Mouse (Mus musculus) neural tube, embryonic 15.5 days (tissue): ENCODE data around the gene Khdc3. TPM values are rescaled to one million over a fixed set of nuclear protein-coding genes. Genes with fewer than 3 reads are reported as not detected.
"Not testable (repeated sequence)": the region's sequence is repeated elsewhere in the genome, so short reads cannot be mapped to it uniquely, and the experiment has no call there.

ENCODE experiments used
- ATAC-seq: fragments of 200-750 bp; cut with Nextera tagmentation; 2 replicates; pipeline ENCODE4 v1.8.0; 2017; ENCODE audit warnings: mild to moderate bottlenecking, moderate TSS enrichment, moderate library complexity; ENCODE audit not compliant: low FRiP score
- H3K27ac ChIP-seq: fragments of 300-500 bp; sonication (generic); replicated peaks from 2 replicates; pipeline ENCODE4 v1.5.1; 2015; ENCODE audit warnings: mild to moderate bottlenecking, inconsistent platforms
- H3K27me3 ChIP-seq: fragments of 300-500 bp; sonication (generic); replicated peaks from 2 replicates; pipeline ENCODE4 v1.6.1; 2015; ENCODE audit warnings: inconsistent platforms
- H3K36me3 ChIP-seq: fragments of 300-500 bp; sonication (generic); 2 replicates; pipeline ENCODE4 v1.6.1; 2015; ENCODE audit warnings: inconsistent platforms
- H3K4me1 ChIP-seq: fragments of 300-500 bp; sonication (generic); 2 replicates; pipeline ENCODE4 v1.6.1; 2015; ENCODE audit warnings: inconsistent platforms
- H3K4me2 ChIP-seq: fragments of 300-500 bp; sonication (generic); 2 replicates; pipeline ENCODE4 v1.6.1; 2015; ENCODE audit warnings: inconsistent platforms, mild to moderate bottlenecking, moderate library complexity
- H3K4me3 ChIP-seq: fragments of 300-500 bp; sonication (generic); replicated peaks from 2 replicates; pipeline ENCODE4 v1.5.1; 2015; ENCODE audit warnings: mild to moderate bottlenecking, inconsistent platforms
- H3K9ac ChIP-seq: fragments of 300-500 bp; sonication (generic); replicated peaks from 2 replicates; pipeline ENCODE4 v1.6.1; 2015; ENCODE audit warnings: mild to moderate bottlenecking, inconsistent platforms
- H3K9me3 ChIP-seq: fragments of 300-500 bp; sonication (generic); replicated peaks from 2 replicates; pipeline ENCODE4 v1.6.1; 2016; ENCODE audit warnings: inconsistent platforms
- WGBS: fragments of 180-500 bp; shearing (Covaris S2); methylation state at CpG from one replicate; pipeline ENCODE4 v1.1.7; 2015; ENCODE audit warnings: mixed read lengths; 5-methylcytosine and 5-hydroxymethylcytosine counted together
- polyA plus RNA-seq: library from polyadenylated mRNA; unstranded; fragments of >200 nt; fragmentation: Nextera tagmentation; extraction: Ambion mirVana; gene quantifications from 2 replicates; pipeline ENCODE4 v1.2.1, GENCODE M21; 2015

Gene Khdc3
- polyA plus RNA-seq, result 0.17 and 0.20 TPM in 2 replicates

DNA sequence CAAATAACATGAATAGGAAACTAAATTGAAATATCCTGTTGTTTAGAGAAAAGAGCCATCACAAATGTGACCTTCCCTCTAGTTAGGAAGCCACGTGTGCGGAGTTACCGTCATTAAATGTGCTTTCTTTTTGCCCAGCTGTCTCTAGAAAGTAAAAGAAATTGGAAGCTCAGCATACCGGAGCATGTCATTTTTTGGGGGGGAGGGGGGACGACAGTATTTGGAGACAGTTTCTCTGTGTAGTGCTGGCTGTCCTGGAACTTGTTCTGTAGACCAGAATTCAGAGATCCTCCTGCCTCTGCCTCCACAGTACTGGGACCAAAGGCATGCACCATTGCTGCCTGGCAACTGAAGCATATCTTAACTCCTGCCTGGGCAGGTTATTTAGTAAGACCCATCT is at the start of gene Khdc3:
Khdc3 (plus strand) TSS at position 301 of the 400 bp plus-strand sequence.
- H3K36me3 ChIP-seq, result no peaks in the 10 kb centered on the region
- ATAC-seq, result no peak
- peaks cover 8% of the 10 kb centered on the region for H3K4me1 ChIP-seq
- no peak within 1 kb of the TSS for H3K27ac ChIP-seq
- WGBS, result 89% methylated on average over 5 of the region's 5 CpGs
- no peaks in the 10 kb centered on the region for H3K9me3 ChIP-seq
- H3K9ac ChIP-seq, result no peak within 1 kb of the TSS
- no peak within 1 kb of the TSS for H3K4me3 ChIP-seq
- H3K27me3 ChIP-seq, result peaks cover 42% of the 10 kb centered on the region
- H3K4me2 ChIP-seq, result no peak within 1 kb of the TSS

DNA sequence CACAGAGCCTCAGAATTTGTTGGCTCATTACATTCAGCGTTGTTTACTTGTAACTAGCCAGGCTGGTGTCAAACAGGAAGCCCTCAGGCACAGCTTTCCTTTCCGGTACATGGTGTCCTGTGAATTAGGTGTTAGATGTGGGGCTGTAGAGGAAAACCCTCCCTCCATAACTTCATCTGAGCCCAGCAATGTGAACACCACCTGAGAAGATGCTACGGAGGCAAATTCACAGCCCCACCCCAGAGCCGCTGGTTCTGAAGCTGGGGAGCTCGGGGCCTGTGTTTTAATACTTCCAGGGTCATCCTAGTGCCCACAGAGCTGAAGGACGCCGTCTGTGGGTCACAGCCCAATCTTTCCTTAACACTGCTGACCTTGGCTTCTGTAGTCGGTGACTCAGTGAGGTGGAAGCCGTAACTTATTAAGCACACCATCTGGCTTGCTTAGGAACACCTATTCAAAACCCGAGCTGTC is 46.2 kb upstream of the Khdc3 start:
- H3K4me2 ChIP-seq, result no peak overlapping the region
- H3K9me3 ChIP-seq, result no peaks in the 10 kb centered on the region
- no peaks in the 10 kb centered on the region for H3K4me1 ChIP-seq
- WGBS, result 74% methylated on average over 10 of the region's 10 CpGs
- H3K9ac ChIP-seq, result no peak overlapping the region
- no peaks in the 10 kb centered on the region for H3K36me3 ChIP-seq
- no peaks in the 10 kb centered on the region for H3K27me3 ChIP-seq
- no peak overlapping the region for H3K27ac ChIP-seq
- no peak overlapping the region for H3K4me3 ChIP-seq
- no peak for ATAC-seq

DNA sequence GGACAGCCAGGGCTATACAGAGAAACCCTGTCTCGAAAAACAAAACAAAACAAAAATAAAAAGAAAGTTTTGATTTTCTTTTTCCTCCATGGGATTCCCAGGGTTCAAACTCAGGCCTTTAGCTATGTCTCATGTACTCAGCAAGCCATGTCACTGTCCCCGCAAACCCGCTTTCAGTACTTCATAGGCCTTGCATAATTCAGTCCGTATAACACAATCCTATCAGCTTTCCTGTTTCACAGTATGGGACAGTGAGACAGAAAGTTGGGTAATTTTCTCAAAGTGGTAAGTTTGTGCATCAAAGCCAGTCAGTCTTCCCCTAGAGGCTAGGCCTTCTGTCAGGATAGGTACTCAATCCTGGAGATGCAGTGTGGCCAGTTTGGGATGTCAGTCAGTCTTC is 42.4 kb upstream of the Khdc3 start:
- peaks cover 9% of the 10 kb centered on the region for H3K4me1 ChIP-seq
- no peaks in the 10 kb centered on the region for H3K36me3 ChIP-seq
- no peak for ATAC-seq
- no peak overlapping the region for H3K9ac ChIP-seq
- no peaks in the 10 kb centered on the region for H3K9me3 ChIP-seq
- no peak overlapping the region for H3K4me2 ChIP-seq
- H3K27ac ChIP-seq, result no peak overlapping the region
- H3K4me3 ChIP-seq, result no peak overlapping the region
- WGBS, result 87% methylated on average over 4 of the region's 4 CpGs
- no peaks in the 10 kb centered on the region for H3K27me3 ChIP-seq

DNA sequence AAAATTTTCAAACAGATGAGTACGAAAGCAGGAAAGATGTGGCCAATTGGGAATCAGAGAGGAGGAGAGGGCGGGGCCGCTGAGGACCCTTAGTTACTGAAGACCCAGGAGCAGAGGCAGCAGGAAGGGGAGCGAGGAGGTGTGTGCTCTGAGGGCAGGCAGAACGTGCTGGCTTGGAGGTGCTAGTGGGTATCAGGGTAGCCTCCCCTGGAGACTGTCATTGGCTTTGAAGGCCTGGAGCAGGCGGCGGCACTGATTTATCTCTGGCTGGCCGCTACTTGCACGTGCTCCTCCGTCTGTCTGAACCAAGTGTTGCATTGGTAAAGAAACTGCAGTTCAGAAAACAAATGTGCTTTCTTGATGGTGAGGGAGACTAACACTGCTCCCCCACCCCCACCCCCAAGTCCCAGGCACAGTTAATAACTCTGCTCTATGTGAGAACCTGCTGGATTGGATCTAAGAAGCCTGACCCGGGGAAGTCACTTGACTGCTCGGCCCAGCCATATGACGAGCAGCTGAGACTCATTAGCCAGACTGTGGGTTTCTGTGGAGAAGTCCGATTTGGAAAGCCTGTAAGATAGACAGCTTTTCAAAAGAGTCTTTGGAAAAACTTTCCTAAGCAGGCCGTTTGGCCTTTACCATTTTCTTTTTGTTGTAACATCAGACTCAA is 37.9 kb upstream of the Khdc3 start:
- Histone ChIP-seq H3K27me3 (no peaks in the 10 kb centered on the region), H3K4me1 (peaks cover 25% of the 10 kb centered on the region), H3K27ac (no peak overlapping the region), H3K36me3 (no peaks in the 10 kb centered on the region), H3K9ac (no peak overlapping the region), H3K4me3 (no peak overlapping the region), H3K9me3 (no peaks in the 10 kb centered on the region), H3K4me2 (peak overlapping the region; percentile 40)
- no peak; the same call in 1 of the 2 replicates for ATAC-seq
- 31% methylated on average over 15 of the region's 15 CpGs for WGBS

DNA sequence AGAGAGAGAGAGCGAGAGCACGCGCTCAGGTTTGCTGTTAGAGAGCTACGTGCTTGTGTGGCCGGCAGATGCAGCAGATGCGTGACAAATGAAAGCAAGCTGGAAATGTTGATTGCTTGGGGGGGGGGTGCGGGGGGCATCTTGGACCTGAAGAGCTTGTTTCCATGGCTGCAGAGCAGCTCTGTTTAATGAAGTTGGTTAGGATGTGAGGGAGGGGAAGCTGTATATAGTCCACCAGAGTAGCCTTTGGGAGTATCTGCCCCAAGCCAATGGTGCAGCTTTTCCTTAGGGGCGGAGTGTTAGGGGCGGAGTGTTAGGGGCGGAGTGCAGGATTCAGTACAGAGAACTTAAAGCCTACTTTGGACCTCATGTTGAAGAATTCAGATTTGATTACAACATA is 34.5 kb upstream of the Khdc3 start:
- no peak overlapping the region for H3K27ac ChIP-seq
- no peaks in the 10 kb centered on the region for H3K9me3 ChIP-seq
- 25% methylated on average over 10 of the region's 10 CpGs for WGBS
- H3K4me1 ChIP-seq, result peaks cover 25% of the 10 kb centered on the region
- no peaks in the 10 kb centered on the region for H3K36me3 ChIP-seq
- peak overlapping the region; percentile 45 for H3K4me2 ChIP-seq
- peak; percentile 67; the same call in 1 of the 2 replicates for ATAC-seq
- no peak overlapping the region for H3K4me3 ChIP-seq
- no peak overlapping the region for H3K9ac ChIP-seq
- no peaks in the 10 kb centered on the region for H3K27me3 ChIP-seq

DNA sequence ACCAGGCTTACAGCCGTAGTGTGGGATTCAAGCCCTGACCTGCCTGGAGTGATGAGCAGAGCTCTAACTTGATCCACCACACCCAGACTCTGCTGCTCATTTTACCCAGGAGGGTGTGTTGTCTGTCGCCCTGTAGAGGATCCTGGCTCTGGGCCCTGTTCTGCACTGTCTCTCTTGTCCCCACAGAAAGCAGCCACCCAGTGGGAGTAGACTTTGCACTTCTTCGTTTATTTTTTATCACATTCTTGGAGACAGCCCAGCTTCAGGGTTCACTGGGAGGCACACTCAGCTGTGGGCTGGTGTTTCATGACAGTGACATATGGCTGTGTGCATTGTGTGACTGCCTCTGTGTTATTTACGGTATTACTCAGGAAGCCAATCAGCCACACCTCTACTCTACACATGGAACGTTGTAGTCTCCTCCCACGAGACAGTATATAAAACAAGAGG is 33.4 kb upstream of the Khdc3 start:
- Histone ChIP-seq H3K27ac (no peak overlapping the region), H3K36me3 (no peaks in the 10 kb centered on the region), H3K9me3 (no peaks in the 10 kb centered on the region), H3K4me2 (no peak overlapping the region), H3K27me3 (no peaks in the 10 kb centered on the region), H3K4me1 (peaks cover 24% of the 10 kb centered on the region), H3K9ac (no peak overlapping the region), H3K4me3 (no peak overlapping the region)
- 28% methylated on average over 6 of the region's 6 CpGs for WGBS
- ATAC-seq, result no peak

GRCm38 (mm10) chr9:73068688-73069087 is 32.9 kb upstream of the Khdc3 start:
- WGBS, result 76% methylated on average over 6 of the region's 6 CpGs
- Histone ChIP-seq H3K4me2 (no peak overlapping the region), H3K36me3 (no peaks in the 10 kb centered on the region), H3K4me3 (no peak overlapping the region), H3K27me3 (no peaks in the 10 kb centered on the region), H3K27ac (no peak overlapping the region), H3K4me1 (peaks cover 20% of the 10 kb centered on the region), H3K9ac (no peak overlapping the region), H3K9me3 (no peaks in the 10 kb centered on the region)
- ATAC-seq, result no peak

DNA sequence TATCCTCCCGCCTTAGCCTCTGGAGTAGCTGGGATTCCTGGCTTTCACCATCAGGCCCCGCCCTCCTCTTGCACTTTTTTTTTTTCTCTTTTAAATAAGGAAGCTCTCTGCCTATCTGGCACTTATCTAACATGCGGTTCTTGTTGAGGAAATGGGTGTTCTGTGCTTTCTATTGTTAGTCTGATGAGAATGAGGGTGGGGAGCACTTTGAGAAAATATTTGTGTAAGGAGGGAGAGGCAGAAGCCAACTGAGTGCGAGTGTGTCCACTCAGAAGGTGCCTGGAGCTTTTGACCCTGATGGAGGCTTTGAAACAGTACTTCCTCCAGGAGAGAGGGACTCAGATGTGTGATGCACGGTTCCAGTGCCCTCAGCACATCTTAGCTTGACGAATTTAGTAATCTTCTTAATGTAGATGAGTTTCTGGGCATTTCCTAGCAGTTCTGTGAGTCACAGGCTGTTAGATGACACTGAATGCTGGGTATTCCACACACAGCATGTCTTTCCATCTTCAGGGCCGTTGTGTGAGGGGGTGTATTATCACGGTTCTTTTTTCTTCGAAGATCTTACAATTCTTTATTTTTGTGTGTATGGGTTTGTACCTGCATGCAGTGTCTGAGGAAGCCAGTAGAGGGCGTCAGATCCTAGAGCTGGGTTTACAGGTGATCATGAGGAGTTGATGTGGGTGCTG is 30.5 kb upstream of the Khdc3 start:
- no peaks in the 10 kb centered on the region for H3K9me3 ChIP-seq
- ATAC-seq, result no peak
- no peak overlapping the region for H3K4me2 ChIP-seq
- no peak overlapping the region for H3K9ac ChIP-seq
- no peaks in the 10 kb centered on the region for H3K36me3 ChIP-seq
- peaks cover 16% of the 10 kb centered on the region for H3K4me1 ChIP-seq
- H3K27ac ChIP-seq, result no peak overlapping the region
- no peak overlapping the region for H3K4me3 ChIP-seq
- WGBS, result 80% methylated on average over 10 of the region's 10 CpGs
- no peaks in the 10 kb centered on the region for H3K27me3 ChIP-seq

GRCm38 (mm10) chr9:73072426-73072825 is 29.2 kb upstream of the Khdc3 start:
- no peaks in the 10 kb centered on the region for H3K9me3 ChIP-seq
- no peak overlapping the region for H3K4me3 ChIP-seq
- H3K27me3 ChIP-seq, result no peaks in the 10 kb centered on the region
- WGBS, result 85% methylated on average over 8 of the region's 8 CpGs
- peaks cover 11% of the 10 kb centered on the region for H3K4me1 ChIP-seq
- no peak overlapping the region for H3K4me2 ChIP-seq
- H3K9ac ChIP-seq, result no peak overlapping the region
- no peaks in the 10 kb centered on the region for H3K36me3 ChIP-seq
- no peak overlapping the region for H3K27ac ChIP-seq
- no peak for ATAC-seq

- Histone ChIP-seq H3K9me3 (no peaks in the 10 kb centered on the region), H3K27me3 (no peaks in the 10 kb centered on the region), H3K4me3 (no peak overlapping the region), H3K36me3 (no peaks in the 10 kb centered on the region), H3K9ac (no peak overlapping the region), H3K4me2 (no peak overlapping the region), H3K4me1 (peaks cover 5% of the 10 kb centered on the region; the same call in 1 of the 2 replicates), H3K27ac (no peak overlapping the region)
- 88% methylated on average over 5 of the region's 5 CpGs for WGBS
- no peak for ATAC-seq
Observed at GRCm38 (mm10) chr9:73073169-73073568, 28.5 kb upstream of the Khdc3 start.

DNA sequence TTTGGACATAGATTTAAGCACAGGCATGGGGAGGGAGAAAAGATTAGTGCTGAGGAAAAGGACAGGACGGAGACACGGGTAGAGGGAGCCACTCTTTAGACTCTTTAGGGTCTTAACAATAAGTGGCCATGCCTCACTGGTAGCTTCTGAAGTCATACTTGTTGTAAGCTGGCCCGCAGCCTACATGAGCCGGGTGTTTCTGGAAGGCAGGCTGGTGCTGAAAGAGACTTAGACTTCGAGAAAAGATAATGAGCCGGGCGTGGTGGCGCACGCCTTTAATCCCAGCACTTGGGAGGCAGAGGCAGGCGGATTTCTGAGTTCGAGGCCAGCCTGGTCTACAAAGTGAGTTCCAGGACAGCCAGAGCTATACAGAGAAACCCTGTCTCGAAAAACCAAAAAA is 22.3 kb upstream of the Khdc3 start:
- H3K4me3 ChIP-seq, H3K27ac ChIP-seq, ATAC-seq, H3K9me3 ChIP-seq, H3K36me3 ChIP-seq, H3K4me1 ChIP-seq, H3K4me2 ChIP-seq, H3K27me3 ChIP-seq, H3K9ac ChIP-seq: not testable (repeated sequence)
- WGBS, result 89% methylated on average over 11 of the region's 12 CpGs

GRCm38 (mm10) chr9:73079801-73080325 is 21.8 kb upstream of the Khdc3 start:
- Histone ChIP-seq H3K27me3 (no peaks in the 10 kb centered on the region), H3K4me2 (no peak overlapping the region), H3K27ac (no peak overlapping the region), H3K4me1 (no peaks in the 10 kb centered on the region), H3K9ac (no peak overlapping the region), H3K36me3 (no peaks in the 10 kb centered on the region), H3K4me3 (no peak overlapping the region), H3K9me3 (no peaks in the 10 kb centered on the region)
- no peak for ATAC-seq
- 39% methylated on average over 7 of the region's 7 CpGs for WGBS
